Mouse (Mus musculus): ENCODE results near the gene F7.

DNA sequence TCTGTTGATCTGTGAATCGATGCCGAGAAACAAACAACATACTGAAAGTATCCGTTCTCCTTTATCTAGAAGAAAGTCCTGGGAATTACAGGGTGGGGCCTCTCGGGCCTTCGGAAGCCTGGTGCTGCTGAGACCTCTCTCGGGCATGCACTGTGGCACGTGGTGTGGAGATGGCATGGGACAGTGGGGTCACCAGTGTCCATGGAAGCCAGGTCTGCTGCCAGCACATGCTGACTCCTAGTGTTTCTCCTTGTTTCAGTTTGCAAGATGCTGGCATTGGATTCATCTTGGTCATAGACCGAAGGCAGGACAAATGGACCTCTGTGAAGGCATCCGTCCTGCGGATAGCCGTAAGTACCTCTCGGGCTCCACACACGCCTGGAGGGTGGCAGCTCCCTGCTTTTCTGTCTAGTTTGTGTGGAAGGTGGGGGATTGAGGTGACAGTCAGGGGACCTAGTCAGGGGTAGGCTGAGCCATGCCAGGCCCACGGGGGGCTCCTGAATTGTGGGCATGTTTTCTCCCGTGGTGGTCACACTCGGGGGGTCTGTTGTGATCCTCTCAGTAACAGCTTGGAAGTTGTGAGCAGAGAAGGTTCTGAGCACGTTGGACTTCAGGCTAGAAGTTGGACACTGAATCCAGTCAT is 41.1 kb upstream of the F7 start:
- no peak for TF ChIP-seq POLR2A (IDR thresholded peaks at IDR 0.05; ENCODE audit: borderline replicate concordance, extremely low read depth, low read depth, low read length)
- TF ChIP-seq CTCF (IDR thresholded peaks at IDR 0.05; ENCODE audit: insufficient read depth, low read length) = no peak

Data from lung, adult 2 months (tissue).